Mouse (Mus musculus): ENCODE results near the gene Slco3a1.

DNA sequence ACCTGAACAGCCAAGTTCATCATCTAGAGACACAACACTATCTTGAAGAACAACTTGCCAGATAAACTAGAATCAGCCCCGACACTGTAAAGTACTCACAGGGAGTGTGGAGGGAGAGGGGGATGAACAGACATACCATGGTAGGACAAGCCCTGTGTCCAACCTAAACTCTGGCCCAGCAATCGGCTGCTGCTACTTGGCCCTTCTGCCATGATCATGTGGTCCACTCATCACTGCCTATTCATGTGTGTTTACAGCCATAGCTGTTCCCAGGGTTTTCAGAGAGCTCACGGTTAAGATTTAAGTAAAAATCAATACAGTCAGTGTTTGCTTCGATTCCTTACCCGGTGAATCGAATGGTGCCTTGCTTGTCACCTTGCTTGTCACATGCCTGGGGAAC is 7.9 kb downstream of the Slco3a1 start:
- TF ChIP-seq CTCF (conservative IDR thresholded peaks at IDR 0.05; ENCODE audit: low read length) (no peak), POU5F1 (IDR thresholded peaks at IDR 0.05; ENCODE audit: borderline replicate concordance, low read length) (no peak)

All from E14TG2a.4 (cell line).